Mouse (Mus musculus): ENCODE data around the gene Gm17949. TPM values are rescaled to one million over a fixed set of nuclear protein-coding genes. Genes with fewer than 3 reads are reported as not detected.
"Not testable (repeated sequence)": the region's sequence is repeated elsewhere in the genome, so short reads cannot be mapped to it uniquely, and the experiment has no call there.

Gene Gm17949
- total RNA-seq, 2 experiments from 2014 or later, result not detected

DNA sequence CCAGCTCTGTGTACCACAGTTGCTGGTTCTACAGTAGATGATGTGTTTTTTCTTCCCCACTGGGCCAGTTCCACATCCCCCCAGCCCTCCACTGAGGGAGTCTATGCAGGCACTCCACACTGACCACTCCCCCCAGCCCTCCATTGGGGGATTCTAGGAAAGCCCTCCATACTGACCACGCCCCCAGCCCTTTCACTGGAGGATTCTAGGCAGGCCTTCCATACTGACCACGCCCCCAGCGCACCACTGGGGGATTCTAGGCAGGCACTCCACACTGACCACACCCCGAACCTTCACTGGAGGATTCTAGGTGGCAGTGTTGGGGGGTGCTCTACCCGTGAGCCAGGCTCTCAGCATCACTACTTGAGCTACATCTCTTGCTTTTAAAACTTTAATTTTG lies 36.1 kb downstream of the Gm17949 start:
- DNase-seq, result no peak

DNA sequence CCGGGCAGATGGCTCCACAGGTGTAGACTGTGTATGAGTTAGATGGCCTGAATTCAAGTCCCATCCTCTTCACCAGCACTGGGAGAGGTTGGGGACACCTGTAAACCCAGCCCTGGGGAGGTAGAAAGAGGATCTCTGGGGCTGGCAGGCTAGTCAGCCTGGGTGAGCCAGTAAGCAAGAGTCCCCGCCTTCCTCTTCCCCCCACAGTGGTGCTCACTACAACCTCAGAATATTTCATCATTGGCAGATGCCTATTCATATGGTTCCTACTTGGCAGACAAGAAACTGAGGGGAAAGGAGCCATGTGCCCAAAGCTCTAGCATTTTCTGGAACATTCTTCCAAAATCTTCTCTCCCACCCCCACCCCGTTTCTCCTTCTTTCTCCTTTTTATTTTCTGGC lies 37.5 kb downstream of the Gm17949 start:
- DNase-seq, result no peak

DNA sequence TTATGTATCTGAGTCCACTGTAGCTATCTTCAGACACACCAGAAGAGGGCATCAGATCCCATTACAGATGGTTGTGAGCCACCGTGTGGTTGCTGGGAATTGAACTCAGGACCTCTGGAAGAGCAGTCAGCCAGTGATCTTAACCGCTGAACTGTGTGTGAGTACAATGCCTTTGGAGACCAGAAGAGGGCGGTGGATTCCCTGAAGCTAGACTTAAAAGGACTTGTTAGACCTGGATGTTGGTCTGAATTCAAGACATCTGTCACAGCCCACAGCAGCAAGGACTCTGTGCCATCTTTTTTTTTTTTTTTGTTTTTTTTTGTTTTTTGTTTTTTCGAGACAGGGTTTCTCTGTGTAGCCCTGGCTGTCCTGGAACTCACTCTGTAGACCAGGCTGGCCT lies 40.4 kb downstream of the Gm17949 start:
- not testable (repeated sequence) for DNase-seq

DNA sequence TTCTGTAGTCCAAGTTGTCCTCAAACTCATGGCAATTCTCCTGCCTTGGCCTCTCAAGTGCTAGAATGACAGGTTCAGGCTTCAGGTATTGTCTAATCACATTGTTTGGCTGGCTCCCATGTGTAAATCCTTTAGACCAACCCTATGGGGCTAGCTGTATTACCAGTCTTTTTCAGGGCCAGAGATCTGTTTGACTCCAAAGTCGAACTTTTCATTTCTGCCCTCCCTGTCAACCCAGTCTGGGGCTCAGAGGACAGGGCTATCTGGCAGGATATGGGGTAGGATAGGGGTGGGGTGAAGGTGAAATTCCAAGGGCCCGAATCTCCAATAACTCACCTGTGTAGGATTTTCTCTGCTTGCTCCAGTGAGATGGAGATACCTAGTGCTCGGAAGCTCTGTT lies 45.0 kb downstream of the Gm17949 start:
- no peak for DNase-seq

DNA sequence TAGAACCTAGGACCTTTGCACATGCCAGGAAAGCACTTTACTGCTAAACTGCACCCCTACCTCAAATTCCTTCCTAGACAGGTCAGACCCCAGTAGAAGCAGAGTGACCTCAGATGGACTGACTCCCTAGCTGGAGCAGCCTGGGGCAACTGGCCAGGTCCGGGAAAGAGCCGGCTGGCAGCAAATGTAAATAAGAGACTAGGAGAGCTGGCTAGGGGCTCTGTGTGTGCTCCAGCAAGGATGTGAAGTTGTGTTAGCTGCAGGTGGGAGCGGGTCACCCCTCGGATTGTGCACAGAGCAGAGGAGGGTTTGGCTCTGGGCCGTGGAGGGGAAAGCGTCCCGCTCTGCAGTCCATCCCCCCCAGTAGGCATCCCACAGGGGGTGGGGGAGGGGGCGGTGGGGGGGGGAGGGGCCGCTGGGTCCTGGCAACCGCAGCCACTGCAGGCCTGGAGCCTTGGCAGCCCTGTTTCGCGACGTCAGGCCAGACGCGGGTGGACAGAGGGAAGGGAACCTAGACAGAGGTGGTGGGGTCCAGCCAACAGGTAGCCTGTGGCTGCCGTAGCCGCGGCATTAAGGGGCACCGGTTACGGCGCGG lies 47.7 kb downstream of the Gm17949 start, which contains the start of gene Crb3:
TSS of gene Crb3 (plus strand) at position 215 of the 595 bp plus-strand sequence.
- DNase-seq, result peak; percentile 33 to 62

DNA sequence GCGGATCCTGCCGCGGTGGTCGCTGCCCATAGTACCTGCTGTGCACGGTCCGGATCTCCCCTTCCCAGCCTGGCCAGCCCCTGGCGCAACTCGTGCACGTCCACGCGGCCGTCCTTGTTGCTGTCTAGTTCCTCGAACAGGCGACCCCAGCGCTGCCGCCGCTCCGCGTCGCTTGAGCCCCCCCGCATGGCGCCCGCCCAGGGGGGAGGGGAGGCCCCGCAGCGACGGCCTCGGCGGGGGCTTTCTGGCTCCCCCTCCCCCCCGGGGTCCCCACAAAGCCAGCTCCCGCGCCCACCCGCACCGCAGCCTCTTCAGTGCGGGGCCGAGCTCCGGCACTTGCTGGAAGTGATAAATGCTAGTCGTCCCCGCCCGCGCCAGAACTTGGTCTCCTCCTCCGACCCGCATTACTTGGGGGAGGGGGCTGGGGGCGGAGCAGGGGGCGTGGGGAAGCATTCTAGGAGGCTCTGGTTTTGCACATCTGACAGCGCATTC lies 48.3 kb downstream of the Gm17949 start, which contains the start of gene Slc25a23:
TSS of gene Slc25a23 (minus strand) at position 378 of the 492 bp plus-strand sequence.
- DNase-seq, result peak; percentile 75 to 83

DNA sequence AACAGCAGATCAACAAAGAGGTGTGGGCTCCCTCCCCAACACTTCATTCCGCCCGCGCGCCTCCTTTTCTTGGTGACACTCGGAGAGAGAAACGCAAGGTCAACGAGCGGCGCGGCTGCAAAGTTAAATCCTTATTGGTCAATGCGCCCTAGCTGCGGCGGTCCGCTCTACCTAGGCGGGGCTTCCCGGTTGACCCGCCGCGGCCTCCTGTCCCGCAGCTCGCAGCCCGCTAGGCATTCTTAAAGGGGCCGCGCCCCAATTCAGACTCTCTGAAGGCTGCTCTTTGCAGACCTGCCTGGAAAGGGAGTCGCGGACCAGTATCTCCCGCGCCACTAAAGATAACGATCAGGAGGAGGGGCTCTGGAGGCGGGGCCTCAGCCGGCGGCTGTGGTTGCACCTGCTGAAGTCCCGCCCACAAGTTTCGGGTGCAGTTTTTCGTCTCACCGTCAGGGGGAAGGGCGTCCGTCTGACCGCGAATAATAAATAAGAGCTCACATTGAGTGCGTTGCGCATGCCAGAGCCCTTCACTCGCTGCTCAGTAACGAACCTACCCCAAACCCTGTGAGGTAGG lies 49.0 kb downstream of the Gm17949 start:
- peak; percentile 95 for DNase-seq

DNA sequence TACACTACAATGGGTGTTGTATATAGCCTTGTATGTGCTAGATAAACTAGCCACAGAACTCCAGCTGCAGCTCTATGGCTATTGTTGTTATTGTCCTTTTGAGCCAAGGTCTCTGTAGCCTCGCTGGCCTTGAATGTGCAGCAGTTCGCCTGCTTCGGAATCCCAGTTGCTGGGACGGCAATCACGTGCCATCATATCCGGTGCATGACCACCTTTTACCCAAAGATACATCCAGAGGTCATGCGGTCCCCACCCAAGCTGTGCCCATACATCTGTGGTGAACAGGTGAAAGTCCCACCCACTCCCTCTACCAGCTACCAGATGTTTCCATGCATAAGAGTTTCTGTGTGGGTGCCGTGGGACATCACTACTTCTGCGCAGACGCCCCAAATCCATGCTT lies 49.8 kb downstream of the Gm17949 start:
- peak; percentile 26 to 36 for DNase-seq

DNA sequence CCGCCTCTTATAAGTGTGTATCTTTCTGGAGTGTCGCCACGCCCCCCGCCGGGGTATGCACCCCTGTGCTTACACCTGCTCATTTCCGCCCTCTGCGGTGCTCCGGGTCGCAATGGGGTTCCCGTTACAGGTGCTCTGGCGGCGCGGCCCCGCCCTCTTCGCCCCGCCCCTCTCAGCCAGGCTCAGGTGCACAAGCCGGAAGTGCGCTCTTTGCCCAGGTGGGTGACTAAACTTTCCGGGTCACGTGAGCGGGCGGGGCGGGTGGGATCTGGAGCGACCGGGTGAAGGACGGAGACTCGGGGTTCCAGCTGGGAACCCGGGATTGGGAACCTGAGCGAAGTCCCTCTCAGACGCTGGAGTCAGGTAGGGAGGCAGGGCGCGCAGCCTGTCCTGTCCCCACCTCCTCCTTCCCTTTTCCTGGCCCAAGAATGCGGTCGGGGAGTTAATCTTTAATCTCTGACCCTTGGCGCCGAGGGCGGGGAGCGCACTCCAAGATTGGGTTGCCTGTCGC lies 50.8 kb downstream of the Gm17949 start:
- DNase-seq, result peak in 1 of 2 experiments; percentile 35

DNA sequence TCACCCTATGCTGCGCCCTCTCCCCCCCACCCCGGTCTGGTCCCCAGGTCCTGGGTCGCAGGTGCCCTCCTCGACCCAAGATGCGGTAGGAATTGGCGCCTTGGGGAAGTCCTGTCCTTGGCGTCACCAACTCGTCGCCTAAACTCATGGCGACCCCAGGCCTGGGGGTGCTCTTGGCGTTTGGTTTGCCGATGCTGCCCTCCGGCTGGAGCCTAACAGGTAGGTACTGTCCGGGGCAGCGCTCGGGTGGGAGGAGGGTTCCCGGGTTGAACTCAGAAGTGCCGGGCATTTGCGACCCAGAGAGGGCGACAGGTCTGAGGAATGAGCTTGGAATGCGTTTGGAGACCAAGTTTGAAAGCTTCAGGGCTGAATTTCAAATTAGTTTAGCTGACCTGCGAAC lies 51.3 kb downstream of the Gm17949 start:
- DNase-seq, result no peak

DNA sequence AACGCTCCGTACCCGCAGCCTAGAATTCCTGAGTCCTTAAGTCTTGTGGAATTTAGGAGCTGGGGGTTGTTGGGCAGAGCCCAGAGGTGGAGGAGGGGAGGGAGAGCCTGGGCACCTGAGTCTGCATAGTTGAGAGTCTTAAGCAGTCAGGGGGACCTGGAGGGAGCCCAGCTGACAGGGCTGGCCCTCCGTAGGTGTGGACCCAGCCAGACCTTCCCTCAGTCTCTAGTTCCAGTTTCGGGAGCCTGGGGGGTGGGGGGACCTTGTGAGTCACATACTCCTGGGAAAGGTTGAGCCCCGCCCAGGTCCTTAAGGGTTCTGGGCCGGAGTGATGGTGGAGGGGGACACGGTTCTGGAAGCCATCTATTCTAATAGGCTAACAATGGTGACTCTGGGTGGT lies 51.8 kb downstream of the Gm17949 start:
- no peak for DNase-seq

DNA sequence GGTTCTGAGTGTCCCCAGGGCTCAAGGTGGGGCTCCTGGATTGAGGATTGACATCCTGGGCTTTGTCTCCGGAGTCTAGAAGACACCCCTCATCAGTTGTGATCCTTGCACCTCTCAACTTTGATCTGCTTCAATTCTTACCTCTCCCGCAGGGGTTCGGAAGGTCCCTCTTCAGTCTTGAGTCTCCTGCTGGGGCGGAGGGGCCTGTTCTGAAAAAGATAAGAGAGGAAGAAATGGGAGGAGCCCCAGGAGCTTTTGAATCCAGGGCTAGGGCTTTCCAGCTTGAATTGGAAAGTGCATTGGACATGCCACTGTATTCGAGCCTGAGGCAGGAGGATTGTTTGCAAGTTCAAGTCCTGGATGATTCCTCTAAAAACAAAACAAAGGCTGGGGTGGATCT lies 55.6 kb downstream of the Gm17949 start:
- DNase-seq, result no peak

DNA sequence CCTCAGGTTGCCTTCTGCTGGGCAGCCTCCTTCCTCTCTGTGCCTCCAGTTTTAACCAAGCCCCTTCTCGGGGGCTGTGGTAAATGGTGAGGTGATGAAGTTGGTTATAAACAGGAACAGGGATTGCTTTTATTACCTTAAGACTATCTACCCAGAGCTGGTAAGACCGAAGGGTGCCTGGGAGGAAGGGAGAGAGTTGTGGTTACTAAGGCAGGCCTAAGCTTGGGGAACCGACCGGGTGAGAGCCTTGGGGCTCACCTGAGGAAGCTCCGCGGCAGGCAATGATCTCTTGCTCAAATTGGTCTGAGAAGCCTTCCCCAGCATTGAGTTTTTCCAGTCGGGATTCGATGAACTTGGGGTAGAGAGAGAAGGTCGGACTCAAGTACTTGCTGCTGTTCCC lies 59.0 kb downstream of the Gm17949 start:
- DNase-seq, result no peak

DNA sequence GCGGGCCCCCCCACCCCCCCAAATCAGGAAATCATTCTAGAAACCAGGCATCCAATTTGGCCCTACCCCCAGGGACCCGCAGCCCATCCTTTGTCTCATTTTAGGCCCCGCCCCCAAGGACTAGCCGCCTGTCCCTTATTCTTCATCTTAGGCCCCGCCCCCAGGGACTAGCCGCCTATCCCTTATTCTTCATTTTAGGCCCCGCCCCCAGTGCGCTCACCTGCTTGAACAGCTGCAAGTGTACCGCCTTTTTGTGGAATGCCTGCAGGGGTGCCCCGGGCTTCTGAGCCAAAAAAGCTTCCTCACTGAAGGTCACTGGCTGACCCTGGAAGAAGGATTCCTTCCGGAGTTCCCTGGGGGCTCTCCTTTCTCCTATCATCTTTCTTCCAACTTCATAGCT lies 59.4 kb downstream of the Gm17949 start:
- DNase-seq, result no peak

Other genes with a start within 250 kb of the Gm17949 start
- gene Dus3l, start 246.7 kb upstream of the Gm17949 start, total RNA-seq (2021), result 10 to 100 TPM; 31.5 to 32.5 TPM
- gene Prr22, start 241.2 kb upstream of the Gm17949 start, total RNA-seq (2021), result under 1 TPM; 0.26 to 0.60 TPM
- gene Rfx2, start 180.5 kb upstream of the Gm17949 start, total RNA-seq (2021), result 1 to 10 TPM; 4.4 to 5.3 TPM
- gene Acsbg2, start 137.0 kb upstream of the Gm17949 start, total RNA-seq (2021), result under 1 TPM; 0.30 to 0.53 TPM
- 10 to 100 TPM in 1 of 2 experiments, 1 to 10 TPM in 1; 4.8 to 12.3 TPM for gene 1700061G19Rik, start 136.0 kb upstream of the Gm17949 start, total RNA-seq (2021)
- 10 to 100 TPM; 32.6 to 35.6 TPM for gene Mllt1, start 76.1 kb upstream of the Gm17949 start, total RNA-seq (2021)
- under 1 TPM in 1 of 2 experiments, not detected in 1; 0.23 TPM for gene Acer1, start 29.3 kb upstream of the Gm17949 start, total RNA-seq (2021)
- gene Clpp, start 21.2 kb upstream of the Gm17949 start, total RNA-seq (2021), result 100 to 1,000 TPM; 110 to 114 TPM
- gene Alkbh7, start 14.1 kb upstream of the Gm17949 start, total RNA-seq (2021), result 10 to 100 TPM; 50.3 to 83.8 TPM
- gene Pspn, start 11.5 kb upstream of the Gm17949 start, total RNA-seq (2021), result 1 to 10 TPM in 1 of 2 experiments, under 1 TPM in 1; 0.76 to 2.7 TPM
- gene Gtf2f1, start 181 bp upstream of the Gm17949 start, total RNA-seq (2021), result 10 to 100 TPM; 44.3 to 65.3 TPM
- gene Khsrp, start 20.1 kb downstream of the Gm17949 start, total RNA-seq (2021), result 10 to 100 TPM; 97.1 to 97.2 TPM
- not detected for gene Slc25a41, start 30.2 kb downstream of the Gm17949 start, total RNA-seq (2021)
- under 1 TPM in 1 of 2 experiments, not detected in 1; 0.82 TPM for gene Crb3, start 47.6 kb downstream of the Gm17949 start, total RNA-seq (2021)
- 10 to 100 TPM; 76.6 to 80.3 TPM for gene Slc25a23, start 48.4 kb downstream of the Gm17949 start, total RNA-seq (2021)
- 1 to 10 TPM; 1.3 to 2.8 TPM for gene Dennd1c, start 67.0 kb downstream of the Gm17949 start, total RNA-seq (2021)
- 1 to 10 TPM; 3.7 to 4.2 TPM for gene Tubb4a, start 76.3 kb downstream of the Gm17949 start, total RNA-seq (2021)
- under 1 TPM; 0.23 to 0.40 TPM for gene Tnfsf9, start 93.9 kb downstream of the Gm17949 start, total RNA-seq (2021)
- gene Cd70, start 138.3 kb downstream of the Gm17949 start, total RNA-seq (2021), result not detected
- gene Tnfsf14, start 182.7 kb downstream of the Gm17949 start, total RNA-seq (2021), result under 1 TPM; 0.17 to 0.20 TPM
- gene C3, start 216.7 kb downstream of the Gm17949 start, total RNA-seq (2021), result 100 to 1,000 TPM; 231 to 623 TPM
- 10 to 100 TPM; 78.7 to 94.2 TPM for gene Gpr108, start 237.0 kb downstream of the Gm17949 start, total RNA-seq (2021)
- 10 to 100 TPM; 50.1 to 52.0 TPM for gene Trip10, start 238.0 kb downstream of the Gm17949 start, total RNA-seq (2021)